Mouse (Mus musculus): ENCODE measurements at regions not wholly inside any gene's neighbourhood (a gene's known extent, or its start where the extent isn't known, plus 50 kb on each side); places are given as distances from the start of the nearest gene placed in this dataset.

GRCm38 (mm10) chr17:15977374-15978031 lies 146.7 kb upstream of the Rgmb start:
- DNase-seq = peak; percentile 12 to 22

GRCm38 (mm10) chr17:15971351-15971685 lies 140.5 kb upstream of the Rgmb start:
- no peak for DNase-seq

GRCm38 (mm10) chr17:15970481-15971350 lies 139.9 kb upstream of the Rgmb start:
- DNase-seq = no peak

GRCm38 (mm10) chr17:15968331-15968730 lies 137.5 kb upstream of the Rgmb start:
- no peak for DNase-seq

- no peak for DNase-seq
Measured at GRCm38 (mm10) chr17:15955656-15956055, 124.8 kb upstream of the Rgmb start.

GRCm38 (mm10) chr17:15951641-15952040 lies 120.8 kb upstream of the Rgmb start:
- no peak for DNase-seq

- DNase-seq = no peak
Measured at GRCm38 (mm10) chr17:15949753-15950152, 118.9 kb upstream of the Rgmb start.

- no peak for DNase-seq
Measured at GRCm38 (mm10) chr17:15942378-15942777, 111.5 kb upstream of the Rgmb start.

GRCm38 (mm10) chr17:15918609-15919008 lies 87.8 kb upstream of the Rgmb start:
- DNase-seq = peak; percentile 12 to 39

- no peak for DNase-seq
Measured at GRCm38 (mm10) chr17:15898689-15899419, 68.0 kb upstream of the Rgmb start.

GRCm38 (mm10) chr17:15895968-15896367 lies 65.1 kb upstream of the Rgmb start:
- peak; percentile 43 to 66 for DNase-seq

- no peak for DNase-seq
Measured at GRCm38 (mm10) chr17:15891896-15892675, 61.2 kb upstream of the Rgmb start.

- peak in 1 of 2 experiments; percentile 5 for DNase-seq
Measured at GRCm38 (mm10) chr17:15890595-15891140, 59.8 kb upstream of the Rgmb start.

GRCm38 (mm10) chr17:15882803-15883202 lies 52.0 kb upstream of the Rgmb start:
- DNase-seq = no peak

GRCm38 (mm10) chr17:15882245-15882644 lies 51.4 kb upstream of the Rgmb start:
- no peak for DNase-seq
